In the genomic region with DNA sequence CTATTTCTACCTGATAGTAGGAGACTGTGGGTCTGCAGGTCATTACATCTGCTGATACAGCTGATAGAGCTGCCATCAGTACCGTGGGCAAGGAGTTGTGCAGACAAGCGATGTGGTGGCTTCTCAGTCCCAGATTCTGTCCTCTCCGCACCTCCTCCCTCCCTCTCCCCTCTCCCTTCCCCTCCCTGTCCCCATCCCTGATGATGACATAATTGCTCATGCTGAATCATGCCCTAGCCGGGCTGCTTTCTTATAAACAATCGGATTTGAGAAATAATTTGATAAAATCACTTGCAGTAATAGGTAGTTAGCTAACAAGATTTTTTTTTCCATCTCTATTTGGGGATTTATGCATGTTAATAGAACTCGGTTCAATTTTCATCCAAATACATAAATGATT, we compare ENCODE assay signal across 17 mouse cellular contexts. TPM values are rescaled to one million over a fixed set of nuclear protein-coding genes. Genes with fewer than 3 reads are reported as not detected.
A peak's percentile ranks its signal among the peaks of the same experiment; 100 is the strongest.
DNase-seq lines count a peak whose midpoint lies in the region; ATAC-seq and TF ChIP-seq lines count a peak whose summit lies in the region.
"Had no signal": no experiment of that assay in that cellular context is flagged by ENCODE, and none has a peak within 500 bp of the region (broad histone marks: within the 10 kb centered on the region; RNA-seq: fewer than 3 reads in every experiment).

A gene (minus strand): TSS at position 144 of the 400 bp plus-strand sequence.

- H3K4me3 ChIP-seq in neural tube, embryonic 14.5 days (ENCODE audit: low read depth, low read length) = no peak within 1 kb of the TSS
- H3K4me3 ChIP-seq in forebrain, postnatal 0 days (ENCODE audit: low read depth, low read length) = no peak within 1 kb of the TSS
- no peak within 1 kb of the TSS for H3K4me3 ChIP-seq in neural tube, embryonic 15.5 days (replicated peaks)

- ATAC-seq in neural tube, embryonic 14.5 days (ENCODE audit: low read depth) = no peak
- no peak for ATAC-seq in forebrain, postnatal 0 days
- no peak for ATAC-seq in neural tube, embryonic 15.5 days (ENCODE audit: low FRiP score)
- ATAC-seq in granulocyte monocyte progenitor cell, adult 5-6 weeks (replicated peaks; ENCODE audit: poor library complexity, severe bottlenecking) = no peak; the same call in 1 of the 2 replicates
- ATAC-seq: activated CD4-positive, CD25-positive, alpha-beta regulatory T cell, adult 4 months had no signal

- no peak for DNase-seq in neural tube, embryonic 10.5 days (ENCODE audit: extremely low spot score, low spot score)
- DNase-seq in adrenal gland, postnatal 25 days = peak; percentile 18
- DNase-seq in forebrain, postnatal 0 days = no peak
- DNase-seq in right cerebral cortex, postnatal 4 days = no peak
- DNase-seq in spleen, adult 18-20 months = no peak
- DNase-seq: cerebellum, adult 11 months; heart, postnatal 36 days; kidney, adult 8-10 months; lung, postnatal 10 days had no signal

- H3K9me3 ChIP-seq in neural tube, embryonic 14.5 days (ENCODE audit: control insufficient read depth, low read length) = no peaks in the 10 kb centered on the region
- no peaks in the 10 kb centered on the region for H3K9me3 ChIP-seq in forebrain, postnatal 0 days (ENCODE audit: low read length)
- H3K9me3 ChIP-seq in neural tube, embryonic 15.5 days (replicated peaks) = no peaks in the 10 kb centered on the region

- H3K9ac ChIP-seq in neural tube, embryonic 14.5 days (replicated peaks; ENCODE audit: low read depth, low read length) = no peak within 1 kb of the TSS
- H3K9ac ChIP-seq in forebrain, postnatal 0 days = no peak within 1 kb of the TSS
- no peak within 1 kb of the TSS for H3K9ac ChIP-seq in neural tube, embryonic 15.5 days (replicated peaks)

- H3K27ac ChIP-seq in neural tube, embryonic 14.5 days (ENCODE audit: low read depth, low read length) = peak within 1 kb of the TSS; percentile 5; the same call in 1 of the 2 replicates
- no peak within 1 kb of the TSS for H3K27ac ChIP-seq in forebrain, postnatal 0 days (ENCODE audit: low read depth, low read length)
- no peak within 1 kb of the TSS for H3K27ac ChIP-seq in neural tube, embryonic 15.5 days (replicated peaks)

- no peaks in the 10 kb centered on the region for H3K4me1 ChIP-seq in neural tube, embryonic 14.5 days (ENCODE audit: control insufficient read depth, insufficient read depth, low read length)
- no peaks in the 10 kb centered on the region for H3K4me1 ChIP-seq in forebrain, postnatal 0 days (ENCODE audit: insufficient read depth)
- H3K4me1 ChIP-seq in neural tube, embryonic 15.5 days = peaks cover 11% of the 10 kb centered on the region; the same call in 1 of the 2 replicates

- H3K27me3 ChIP-seq in neural tube, embryonic 14.5 days (ENCODE audit: control insufficient read depth, insufficient read depth, low read length) = no peaks in the 10 kb centered on the region
- no peaks in the 10 kb centered on the region for H3K27me3 ChIP-seq in forebrain, postnatal 0 days (ENCODE audit: insufficient read depth, low read length)
- H3K27me3 ChIP-seq in neural tube, embryonic 15.5 days (replicated peaks) = no peaks in the 10 kb centered on the region

- H3K36me3 ChIP-seq in neural tube, embryonic 14.5 days (ENCODE audit: control insufficient read depth, insufficient read depth, low read length) = no peaks in the 10 kb centered on the region
- no peaks in the 10 kb centered on the region for H3K36me3 ChIP-seq in forebrain, postnatal 0 days (ENCODE audit: insufficient read depth)
- H3K36me3 ChIP-seq in neural tube, embryonic 15.5 days = no peaks in the 10 kb centered on the region

- no peak within 1 kb of the TSS for H3K4me2 ChIP-seq in neural tube, embryonic 14.5 days (ENCODE audit: low read depth, low read length)
- H3K4me2 ChIP-seq in forebrain, postnatal 0 days (ENCODE audit: low read depth) = peak within 1 kb of the TSS; percentile 20
- peak within 1 kb of the TSS; percentile 21 for H3K4me2 ChIP-seq in neural tube, embryonic 15.5 days
- H3K4me2 ChIP-seq: liver, embryonic 11.5 days had no signal

- no peak for TF ChIP-seq CTCF in forebrain, postnatal 0 days (IDR thresholded peaks at IDR 0.05; ENCODE audit: low read depth)

- 73% methylated on average over 6 of the region's 6 CpGs for WGBS in neural tube, embryonic 14.5 days
- whole genome bisulfite sequencing in forebrain, postnatal 0 days = 51% methylated on average over 6 of the region's 6 CpGs
- 71% methylated on average over 6 of the region's 6 CpGs for WGBS in neural tube, embryonic 15.5 days

RNA-seq across cellular contexts. Expression of the gene that starts here (rescaled TPM):
- not detected in 2 replicates for polyA plus RNA-seq in neural tube, embryonic 14.5 days (2014; fragmentation: Nextera tagmentation; extraction: Ambion mirVana)
- total RNA-seq in adrenal gland, postnatal 25 days (2021) = not detected in 2 replicates
- total RNA-seq in forebrain, postnatal 0 days (2014; rRNA removed) = not detected in 2 replicates
- polyA plus RNA-seq in forebrain, postnatal 0 days (2015; fragmentation: Nextera tagmentation; extraction: Ambion mirVana) = not detected in 2 replicates
- polyA plus RNA-seq in neural tube, embryonic 15.5 days (2015; fragmentation: Nextera tagmentation; extraction: Ambion mirVana) = not detected in 2 replicates
- total RNA-seq in granulocyte monocyte progenitor cell, adult 5-6 weeks (2014; fragmentation: Nextera tagmentation) = not detected in 2 replicates
- not detected in 2 replicates for total RNA-seq in granulocyte monocyte progenitor cell, adult 5-6 weeks (2017)
- total RNA-seq: ES-E14; heart, postnatal 36 days; left cerebral cortex, adult 8-10 months had no signal
- polyA plus RNA-seq: activated CD4-positive, CD25-positive, alpha-beta regulatory T cell, adult 4 months; embryonic facial prominence, embryonic 11.5 days; liver, embryonic 11.5 days had no signal

Comparison
In these comparisons a context has a peak if more than half of its experiments do, and no peak if none do; other contexts are left out.
1. Peak in DNase-seq in adrenal gland, postnatal 25 days; RNA of the gene not detected or under 1 TPM.